Mouse (Mus musculus) CD8-positive naive resting alpha-beta T cell, adult 2 months (primary cell): ENCODE results near the gene Jazf1.

Experiments
- DNase-seq, 2 experiments: peaks; one replicate each; pipeline ENCODE4 v3.0.0; 2022; ENCODE audit warnings: low read depth in 2 of 2, low spot score in 2 of 2

Gene Jazf1

DNA sequence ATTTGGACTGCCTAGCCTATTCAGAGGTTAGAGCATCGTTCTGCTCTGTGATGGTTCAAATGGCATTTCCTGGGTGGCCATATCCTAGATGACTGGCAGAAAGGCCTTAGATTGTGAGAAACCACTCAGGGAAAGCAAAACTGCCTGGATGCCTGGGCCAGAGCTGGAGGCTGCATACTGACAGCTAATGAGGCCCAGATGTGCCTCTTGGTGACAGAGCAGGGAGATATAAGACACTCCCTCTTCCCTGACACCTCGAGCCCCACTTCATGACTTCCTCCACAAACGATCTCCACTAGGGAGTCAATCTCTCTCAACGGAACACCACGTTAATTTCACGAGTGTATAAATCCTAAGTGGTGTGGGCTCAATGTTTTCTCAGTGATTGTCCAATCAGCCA is 207.7 kb downstream of the Jazf1 start:
- no peak for DNase-seq

DNA sequence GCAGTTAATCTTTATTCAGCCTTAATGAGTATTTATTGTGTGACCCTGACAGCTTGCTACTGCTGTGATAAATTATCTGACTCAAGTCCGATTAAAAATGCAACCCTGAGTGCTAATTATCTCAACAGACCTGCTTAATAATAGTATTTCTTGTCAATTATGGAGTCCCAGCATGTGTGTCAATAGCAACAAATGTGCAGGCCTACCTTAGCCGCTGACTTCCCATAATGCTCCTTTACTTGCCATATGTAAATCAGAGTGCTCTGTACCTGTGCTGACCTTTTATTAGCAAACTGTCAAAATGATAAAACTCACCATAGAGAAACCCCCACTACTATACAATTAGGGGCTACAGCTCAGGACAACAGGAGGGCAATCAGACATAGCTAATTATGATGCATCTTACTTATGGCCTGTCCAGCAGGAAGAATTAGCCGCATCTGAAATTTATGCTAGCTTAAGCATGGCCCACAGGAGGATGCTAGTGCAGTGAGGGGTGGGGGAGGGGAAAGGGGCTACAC is 209.5 kb downstream of the Jazf1 start:
- no peak for DNase-seq

DNA sequence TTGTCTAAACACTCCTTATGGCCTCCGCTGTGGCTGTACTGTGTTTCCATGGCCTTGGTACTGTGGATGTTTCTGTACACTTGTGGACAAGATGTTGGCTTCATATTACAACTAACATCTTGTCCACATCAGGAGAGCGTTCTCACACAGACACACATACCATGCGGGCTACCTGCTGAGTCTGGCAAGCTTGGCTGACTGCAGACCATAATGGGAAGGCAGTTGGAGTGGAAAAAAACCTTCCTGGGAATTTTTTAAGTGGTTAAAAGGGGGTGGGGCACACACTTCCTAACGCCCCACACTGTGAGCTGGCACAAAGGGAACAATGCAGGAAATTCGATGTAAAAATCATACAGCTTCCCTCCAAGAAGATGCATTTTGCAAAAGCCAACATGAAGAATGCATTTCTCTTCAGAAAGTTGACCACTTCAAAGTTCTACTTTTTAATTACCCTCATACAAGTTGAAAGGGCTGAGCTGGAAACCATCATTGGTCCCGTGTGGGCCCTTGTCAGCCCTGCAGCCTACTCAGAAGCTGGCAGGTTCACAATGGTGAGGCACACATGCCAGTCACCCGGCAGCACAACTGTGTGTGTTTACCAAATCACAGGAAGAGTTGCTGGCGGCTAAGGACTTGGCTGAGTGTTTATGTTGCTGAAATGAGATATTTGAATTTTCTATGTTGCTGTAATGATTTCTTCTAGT is 215.9 kb downstream of the Jazf1 start:
- no peak for DNase-seq

DNA sequence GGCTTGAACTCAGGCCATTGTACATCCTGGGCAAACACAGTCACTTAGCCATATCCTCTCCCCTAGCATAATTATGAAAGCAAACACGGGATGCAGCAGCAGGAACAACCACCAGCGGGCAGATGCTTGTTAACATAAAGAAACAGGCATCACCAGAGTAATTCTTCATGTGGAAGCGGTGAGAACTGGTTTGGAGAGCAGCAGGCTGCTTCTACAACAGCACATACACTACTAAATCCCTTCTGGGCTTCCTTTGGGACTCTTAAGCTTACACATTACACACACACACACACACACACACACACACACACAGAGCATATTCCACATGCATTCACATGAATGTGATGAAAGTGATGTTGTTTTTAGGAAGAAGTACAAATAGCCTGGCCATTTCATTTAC is 216.5 kb downstream of the Jazf1 start:
- no peak for DNase-seq

DNA sequence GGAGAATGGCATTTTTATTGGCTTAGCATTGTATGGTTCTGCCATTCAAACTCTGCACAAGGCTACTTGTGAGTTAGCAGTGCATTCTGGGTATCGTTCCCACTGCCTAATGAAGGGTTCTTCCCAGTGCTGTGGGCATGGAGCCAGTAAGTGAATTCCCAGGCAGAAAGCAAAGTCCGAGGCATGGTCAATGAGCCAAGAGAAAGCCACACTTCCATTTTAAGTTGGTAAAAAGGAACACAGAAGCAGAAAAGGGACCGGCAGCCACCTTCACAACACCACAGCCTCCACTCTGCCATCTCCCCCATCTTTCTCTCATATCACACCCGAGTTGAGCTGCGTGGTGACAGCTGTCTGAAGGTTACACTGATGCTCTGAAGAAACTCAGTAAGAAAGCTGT is 217.4 kb downstream of the Jazf1 start:
- no peak for DNase-seq

DNA sequence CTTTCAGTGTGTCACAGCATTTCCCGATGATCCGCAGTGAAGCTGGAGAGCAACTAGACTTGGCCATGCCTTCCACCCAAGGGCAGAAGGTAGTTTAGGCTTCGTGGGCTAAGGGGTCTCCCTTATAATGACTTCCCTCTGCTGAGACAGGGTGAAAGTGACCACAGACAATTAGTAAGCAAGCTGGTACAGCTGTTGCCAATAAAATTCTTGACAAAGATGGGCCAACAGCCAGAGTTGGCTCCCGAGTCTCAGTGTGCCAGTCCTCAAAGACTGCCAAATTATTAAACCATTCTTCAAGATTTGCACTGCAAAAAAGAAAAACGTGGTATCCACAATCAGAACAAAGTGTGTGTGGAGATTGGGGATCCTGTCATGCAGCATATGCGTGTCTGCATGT is 220.2 kb downstream of the Jazf1 start:
- no peak for DNase-seq

DNA sequence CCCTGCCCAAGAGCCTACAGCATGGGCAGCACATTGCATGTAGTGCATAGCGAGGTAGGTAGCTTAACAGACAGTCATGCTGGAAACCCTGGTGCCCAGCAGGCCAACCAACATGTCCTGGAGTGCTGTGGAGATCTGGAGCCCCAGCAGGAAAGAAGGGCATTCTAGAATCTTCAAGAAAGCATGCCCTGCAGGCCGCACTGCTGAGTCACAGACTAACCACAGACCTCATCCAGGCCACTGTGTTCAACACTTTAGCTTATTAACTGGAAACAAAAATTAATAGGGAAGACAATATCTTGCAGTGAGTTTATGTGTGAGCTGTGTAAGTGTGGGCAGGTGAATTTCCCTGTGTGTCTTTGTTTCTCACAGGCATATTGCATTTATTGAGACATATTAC is 222.1 kb downstream of the Jazf1 start:
- DNase-seq = no peak

DNA sequence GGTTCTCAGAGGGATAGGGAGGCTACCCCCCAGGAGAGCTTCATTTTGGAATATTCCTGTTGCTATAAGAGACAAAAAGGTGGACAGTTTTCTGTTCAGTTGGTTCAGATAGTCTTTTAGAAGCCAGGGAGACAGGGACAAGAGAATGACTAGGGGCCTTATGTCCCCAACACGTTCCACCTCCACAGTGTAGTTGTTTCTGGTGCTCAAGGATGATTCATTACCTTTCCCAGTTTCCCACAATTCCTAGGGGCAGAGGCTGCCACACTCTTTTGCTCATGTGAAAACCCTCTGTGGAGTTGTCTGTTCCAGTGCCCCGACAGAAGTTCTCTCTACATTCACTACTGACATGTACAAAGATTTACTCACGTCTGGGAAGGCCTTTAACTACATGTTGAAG is 223.7 kb downstream of the Jazf1 start:
- DNase-seq = no peak

DNA sequence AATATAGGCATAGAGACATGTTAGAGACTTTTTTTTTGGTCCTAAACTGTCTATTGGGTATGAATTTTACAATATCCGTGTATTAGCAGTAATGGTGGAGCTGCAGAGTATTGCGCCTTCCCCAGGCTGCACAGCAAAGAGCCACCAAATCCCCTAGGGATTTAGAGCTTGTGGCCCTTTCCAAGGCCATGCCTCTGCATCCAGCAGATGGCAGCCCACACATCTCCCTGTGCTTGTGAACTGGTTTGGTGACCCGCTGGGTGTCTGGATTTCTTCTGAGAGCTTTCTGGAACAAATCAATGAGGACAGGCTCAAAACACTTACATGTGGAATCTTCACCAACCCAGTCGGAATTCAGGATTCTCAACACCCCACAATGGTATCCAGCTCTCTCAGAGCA is 225.4 kb downstream of the Jazf1 start:
- no peak for DNase-seq

DNA sequence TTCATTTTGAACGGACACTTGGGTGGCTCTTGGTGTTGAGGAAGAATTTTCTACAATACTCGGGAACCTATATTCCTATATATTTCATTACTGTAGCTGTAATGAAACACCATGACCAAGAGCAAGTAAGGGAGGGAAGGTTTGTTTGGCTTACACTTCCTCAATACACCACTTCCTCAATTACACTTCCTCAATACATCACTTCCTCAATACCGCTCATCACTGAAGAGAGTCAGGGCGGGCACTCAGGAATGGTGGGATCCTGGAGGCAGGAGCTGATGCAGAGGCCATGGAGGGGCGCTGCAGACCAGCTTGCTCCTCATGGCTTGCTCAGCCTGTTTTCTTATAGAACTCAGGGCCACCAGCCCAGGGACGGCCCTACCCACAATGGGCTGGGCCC is 225.8 kb downstream of the Jazf1 start:
- DNase-seq = no peak

DNA sequence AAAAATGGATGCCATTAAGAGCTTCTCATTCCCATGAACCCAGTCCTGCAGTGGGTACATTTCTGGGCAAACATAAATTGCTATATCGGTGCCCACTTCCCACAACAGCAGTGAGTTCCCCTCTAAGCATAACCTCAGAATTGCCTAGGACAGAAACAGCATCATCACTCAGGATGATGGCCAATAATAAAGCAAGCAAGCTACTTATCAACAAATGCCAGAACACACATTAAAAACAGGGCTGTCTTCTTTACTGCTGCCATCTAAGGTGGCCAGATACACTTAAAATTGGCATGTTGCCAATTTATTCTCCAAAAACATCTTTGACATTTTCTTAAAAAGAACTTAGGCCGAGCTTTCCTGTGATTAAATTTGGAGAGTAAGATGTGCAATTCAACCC is 226.8 kb downstream of the Jazf1 start:
- DNase-seq = no peak

DNA sequence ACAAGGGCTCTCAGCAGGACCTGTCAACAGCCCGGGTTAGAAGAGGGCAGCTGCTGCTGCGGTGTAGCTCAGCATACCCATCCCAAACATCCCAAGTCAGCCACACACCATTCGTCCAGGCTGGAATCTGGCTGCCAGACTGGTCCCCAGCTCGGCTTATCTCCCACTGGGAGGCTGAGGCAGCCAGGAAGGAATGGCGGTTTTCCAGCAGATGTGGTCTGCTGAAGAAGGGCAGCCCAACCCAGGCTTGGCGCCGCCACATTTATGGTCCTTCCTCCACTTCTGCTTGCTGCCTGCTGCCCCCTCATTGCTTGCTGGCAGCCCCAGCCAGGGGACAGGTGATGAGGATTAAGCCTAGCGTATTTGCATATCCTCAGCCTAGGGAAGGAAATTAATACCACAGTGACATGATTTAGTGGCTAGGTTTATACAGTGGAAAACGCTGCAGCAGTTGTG is 227.8 kb downstream of the Jazf1 start:
- no peak for DNase-seq

DNA sequence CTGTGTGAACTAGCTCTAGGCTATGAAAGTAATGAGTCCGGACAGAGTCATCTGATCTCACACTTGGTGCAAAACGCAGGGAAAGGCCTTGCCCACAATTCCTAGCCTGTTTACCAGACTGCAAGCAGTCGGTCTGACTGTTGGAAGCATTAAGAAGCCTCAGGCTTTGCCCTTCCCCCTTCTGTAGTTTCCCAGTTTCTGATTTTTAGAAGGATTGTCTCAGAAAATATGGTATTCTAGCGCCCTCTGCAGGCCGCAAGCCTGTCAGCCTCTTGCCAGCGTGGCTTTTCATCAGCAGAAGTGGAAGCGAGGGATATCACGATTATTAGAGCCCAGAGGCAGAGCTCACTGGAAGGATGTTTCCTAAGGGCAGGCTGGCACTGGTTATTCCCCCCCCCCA is 229.7 kb downstream of the Jazf1 start:
- peak; percentile 3 to 24 for DNase-seq

DNA sequence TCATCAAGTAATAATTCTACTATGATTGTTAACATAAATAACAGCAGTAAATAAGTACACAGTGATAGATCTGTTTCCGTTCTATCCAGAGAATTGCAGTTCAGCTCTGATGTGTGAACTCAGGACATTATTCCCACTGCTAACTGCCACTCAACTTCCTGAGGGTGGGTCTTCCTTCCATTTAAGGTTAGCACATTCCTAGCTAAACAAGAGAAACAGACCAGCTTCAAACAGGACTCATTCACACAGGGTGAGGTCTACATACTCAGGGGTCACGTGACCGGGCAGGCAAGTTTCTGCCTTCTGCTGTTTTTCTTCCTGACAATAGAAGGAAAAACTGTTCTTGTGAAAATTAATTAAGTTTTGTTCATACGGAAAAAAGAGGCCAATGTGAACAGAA is 230.6 kb downstream of the Jazf1 start:
- DNase-seq = no peak

DNA sequence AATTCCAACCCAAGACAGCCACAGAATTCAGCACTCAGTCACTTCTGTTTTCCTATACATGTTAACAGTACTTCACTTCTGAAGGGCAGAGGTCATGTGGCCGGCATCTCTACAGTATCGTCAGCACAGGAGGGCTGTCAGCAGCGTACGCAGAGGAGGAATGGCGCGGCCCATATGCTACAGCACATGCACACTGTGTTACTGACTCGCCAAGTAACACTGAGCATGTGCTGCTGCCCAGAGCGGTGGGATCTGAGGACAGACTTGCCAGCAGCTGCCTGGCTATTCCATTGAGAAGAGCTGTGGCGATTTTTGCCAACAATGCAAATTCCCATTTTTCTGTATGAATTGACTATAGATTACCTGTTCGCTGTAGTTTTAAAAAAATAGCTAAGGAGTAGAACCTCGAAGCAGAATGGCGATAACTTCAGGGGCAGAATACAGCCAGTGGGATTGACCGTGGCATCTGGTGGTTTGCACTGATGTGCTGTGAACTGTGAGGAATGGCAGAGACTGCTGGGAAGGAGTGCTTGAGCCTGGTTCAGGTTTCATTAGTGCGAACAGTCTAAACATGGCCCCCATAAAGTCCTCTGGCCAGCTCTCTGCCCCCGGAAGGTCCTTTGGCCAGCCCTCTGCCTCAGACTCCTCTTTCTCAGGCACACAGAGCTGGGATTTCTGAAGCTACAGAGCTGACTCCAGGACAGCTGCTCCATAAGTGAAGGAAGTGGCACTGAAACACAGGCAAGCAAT is 232.1 kb downstream of the Jazf1 start:
- no peak for DNase-seq

DNA sequence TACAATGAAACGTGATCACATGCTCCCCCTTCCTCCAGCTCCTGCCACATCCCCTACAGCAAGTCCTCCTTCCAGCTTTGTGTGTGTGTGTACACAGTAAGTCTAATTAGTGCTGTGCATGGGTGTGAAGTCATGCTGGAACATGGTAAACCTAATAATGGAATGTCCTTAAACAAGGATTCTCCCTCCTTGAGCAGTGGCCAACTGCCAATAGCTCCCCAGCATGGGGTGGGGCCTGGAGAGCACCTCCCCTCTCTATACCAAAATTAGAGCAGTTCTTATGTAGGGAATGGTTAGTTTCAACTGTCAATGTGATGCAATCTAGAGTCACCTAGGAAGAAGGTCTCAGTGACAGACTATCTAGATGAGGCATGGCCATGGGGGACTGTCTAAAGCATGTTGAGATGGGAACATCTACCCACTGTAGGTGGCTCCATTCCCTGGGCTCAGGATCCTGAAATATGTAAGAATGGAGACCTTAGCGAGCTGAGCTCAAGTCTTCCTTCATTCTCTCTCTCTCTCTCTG is 240.6 kb downstream of the Jazf1 start:
- no peak for DNase-seq

DNA sequence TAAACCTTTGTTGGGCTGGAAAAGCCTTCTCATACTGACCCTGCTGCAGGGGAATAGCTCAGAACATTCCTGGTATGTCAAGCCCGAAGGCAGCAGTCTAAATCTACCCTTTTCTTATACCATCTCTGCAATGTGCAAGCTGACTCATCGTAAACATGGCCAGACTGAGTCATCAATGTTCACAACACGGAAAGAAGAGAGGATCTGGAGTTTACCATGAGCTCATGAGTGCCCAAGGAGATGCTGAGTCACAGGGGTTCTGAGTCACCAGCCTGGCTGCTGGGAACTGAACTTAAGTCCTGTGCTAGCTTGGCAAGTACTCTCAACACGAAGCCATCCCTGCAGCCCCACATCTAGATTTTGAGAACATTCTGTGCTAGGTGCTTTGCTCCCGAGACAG is 242.9 kb downstream of the Jazf1 start:
- DNase-seq = no peak

DNA sequence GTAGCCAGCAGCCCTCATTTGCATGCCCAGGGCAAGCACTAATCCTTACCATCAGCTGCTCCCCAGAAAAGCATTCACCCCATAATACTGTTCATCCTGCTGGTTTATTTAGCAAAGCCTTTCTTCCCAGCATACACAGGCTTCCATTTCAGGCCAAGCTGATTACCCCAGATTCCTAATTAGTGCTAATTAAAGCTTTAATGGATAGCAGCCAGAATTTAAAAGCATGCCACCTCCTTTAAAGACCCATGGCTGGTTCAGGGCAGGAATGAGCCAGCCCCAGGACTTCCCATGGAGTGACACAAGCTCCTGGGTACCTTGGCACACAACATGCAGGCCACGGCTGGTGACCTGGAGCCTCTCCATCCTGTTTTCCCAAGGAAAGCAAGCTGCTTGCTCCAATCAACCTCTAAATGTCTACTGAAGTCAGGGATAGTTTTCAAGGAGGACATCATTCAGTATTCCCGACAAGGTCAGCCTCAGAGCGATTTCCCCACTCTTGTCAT is 243.4 kb downstream of the Jazf1 start:
- no peak for DNase-seq

DNA sequence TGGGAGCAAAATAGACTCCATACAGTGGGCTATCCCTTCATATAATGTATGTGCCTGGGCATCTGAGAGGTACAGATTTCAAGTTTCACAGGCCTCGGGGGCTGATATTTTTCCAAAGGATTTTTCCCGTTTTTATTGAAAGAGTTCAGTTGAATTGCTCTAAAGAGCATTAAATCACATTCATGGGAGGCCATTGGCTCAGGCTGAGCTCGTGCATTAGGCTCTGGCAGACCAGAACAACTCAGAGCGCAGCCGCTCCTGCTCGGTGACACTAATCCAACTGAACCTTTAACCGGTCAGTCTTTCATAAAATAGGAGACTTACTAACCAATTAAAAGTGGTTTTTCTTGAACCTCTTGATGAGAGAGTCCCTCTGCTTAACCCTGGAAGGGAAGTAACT is 245.4 kb downstream of the Jazf1 start:
- no peak for DNase-seq

DNA sequence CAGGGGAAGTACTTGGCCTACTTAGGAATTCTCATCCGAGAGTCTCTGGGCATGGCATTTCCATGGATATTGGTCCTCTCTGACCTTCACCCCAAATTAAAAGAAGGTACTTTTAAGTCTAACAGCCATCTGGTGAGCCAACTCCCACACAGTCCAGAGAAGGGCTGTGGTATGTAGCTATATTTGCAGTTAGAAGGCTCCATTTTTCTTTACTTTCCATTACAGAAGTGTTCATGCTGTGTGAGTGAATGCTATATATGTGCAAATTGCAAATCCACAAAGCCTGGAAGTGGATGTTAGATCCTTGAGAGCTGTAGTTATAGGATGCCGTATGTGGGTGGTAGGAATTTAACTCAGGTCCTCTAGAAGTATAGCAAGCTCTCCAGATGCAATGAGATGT is 245.8 kb downstream of the Jazf1 start:
- no peak for DNase-seq

DNA sequence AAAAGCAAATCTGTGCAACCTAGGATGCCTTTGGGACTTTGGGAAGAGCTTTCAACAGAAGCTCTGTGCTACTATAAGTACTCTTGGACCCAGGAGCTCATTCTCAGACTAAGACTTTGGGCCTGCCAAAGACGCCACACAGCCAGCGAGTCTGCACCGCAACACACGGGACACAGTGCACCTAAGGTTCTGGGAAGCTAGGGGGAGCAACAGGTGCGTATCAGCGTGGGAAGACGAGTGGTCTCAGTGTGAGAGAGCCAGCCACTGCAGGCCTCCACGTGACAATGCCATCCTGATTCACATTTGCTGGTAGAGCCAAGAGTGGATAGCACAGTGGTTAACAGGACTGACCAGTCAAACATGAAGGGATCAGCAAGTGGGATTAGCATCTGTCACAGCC is 249.1 kb downstream of the Jazf1 start:
- DNase-seq = no peak

DNA sequence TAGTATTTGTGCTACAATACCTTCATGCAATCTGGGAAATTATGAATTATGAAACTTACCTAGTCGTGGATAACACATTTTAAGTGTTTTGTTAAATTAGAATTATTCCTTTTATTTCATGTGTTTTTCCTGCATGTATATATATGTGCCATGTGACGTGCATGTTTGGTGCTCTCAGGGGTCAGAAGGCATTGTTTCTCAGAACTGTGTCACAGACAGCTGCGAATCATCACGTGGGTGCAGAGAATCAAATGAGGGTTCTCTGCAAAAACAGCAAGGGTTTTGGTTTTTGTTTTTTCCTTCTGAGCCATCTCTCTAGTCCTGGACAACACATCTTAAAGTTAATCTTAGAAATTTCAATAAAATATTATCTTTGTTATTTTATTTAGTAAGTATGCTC is 250.4 kb downstream of the Jazf1 start:
- no peak for DNase-seq
